Mouse (Mus musculus) cortical plate, adult 2 months (tissue): ENCODE data around the gene Srp54c.

Experiments used
- CTCF ChIP-seq: fragments of 200-500 bp; IDR thresholded peaks from 2 replicates; pipeline ENCODE4 v1.5.1; 2011; ENCODE audit warnings: mild to moderate bottlenecking, control low read depth, low read length; ENCODE audit not compliant: insufficient read depth; ENCODE audit errors: extremely low read depth
- POLR2A ChIP-seq: fragments of 200-500 bp; IDR thresholded peaks from 2 replicates; pipeline ENCODE4 v1.6.1; 2011; ENCODE audit warnings: mild to moderate bottlenecking, low read length, control low read depth; ENCODE audit not compliant: insufficient read depth; ENCODE audit errors: extremely low read depth

- no peak for TF ChIP-seq CTCF
- TF ChIP-seq POLR2A: peak; percentile 87
Measured at GRCm38 (mm10) chr12:55302485-55303441, 72.8 kb downstream of the Srp54c start, which contains the start of gene Ppp2r3c.
